Mouse (Mus musculus) spleen, postnatal 4 days (tissue): Measurements from ENCODE around the gene Csnk1g1.

Experiments
- DNase-seq, 2 experiments: peaks; one replicate each; pipeline ENCODE4 v3.0.0; 2022; ENCODE audit warnings: low spot score in 2 of 2

Csnk1g1 gene

GRCm38 (mm10) chr9:65995603-65996376, 87.1 kb downstream of the Csnk1g1 start:
- no peak for DNase-seq

- DNase-seq: no peak
These were observed 90.2 kb downstream of the Csnk1g1 start for GRCm38 (mm10) chr9:65998965-65999364.

GRCm38 (mm10) chr9:66004380-66004779, 95.7 kb downstream of the Csnk1g1 start:
- DNase-seq: peak in 1 of 2 experiments; percentile 15

- no peak for DNase-seq
These were observed 99.0 kb downstream of the Csnk1g1 start for GRCm38 (mm10) chr9:66007603-66008202.

GRCm38 (mm10) chr9:66020601-66021000, 111.9 kb downstream of the Csnk1g1 start:
- DNase-seq: no peak

- DNase-seq: no peak
These were observed 129.4 kb downstream of the Csnk1g1 start for GRCm38 (mm10) chr9:66038082-66038481.

- DNase-seq: no peak
These were observed 129.9 kb downstream of the Csnk1g1 start for GRCm38 (mm10) chr9:66038581-66038980.

- DNase-seq: no peak
These were observed 130.6 kb downstream of the Csnk1g1 start for GRCm38 (mm10) chr9:66039290-66039689.

- no peak for DNase-seq
These were observed 132.1 kb downstream of the Csnk1g1 start for GRCm38 (mm10) chr9:66040801-66041200.

- no peak for DNase-seq
These were observed 133.6 kb downstream of the Csnk1g1 start for GRCm38 (mm10) chr9:66042331-66042730.

- DNase-seq: no peak
These were observed 134.5 kb downstream of the Csnk1g1 start for GRCm38 (mm10) chr9:66043241-66043640.

- DNase-seq: no peak
These were observed 141.3 kb downstream of the Csnk1g1 start for GRCm38 (mm10) chr9:66049931-66050601.

- no peak for DNase-seq
These were observed 142.8 kb downstream of the Csnk1g1 start for GRCm38 (mm10) chr9:66051493-66051892.

GRCm38 (mm10) chr9:66052731-66053130, 144.0 kb downstream of the Csnk1g1 start:
- DNase-seq: no peak

- DNase-seq: no peak
These were observed 144.9 kb downstream of the Csnk1g1 start for GRCm38 (mm10) chr9:66053620-66054019.

- DNase-seq: peak; percentile 97 to 98
These were observed 151.0 kb downstream of the Csnk1g1 start, which contains the start of gene Ppib for GRCm38 (mm10) chr9:66059583-66060307. Ppib (plus strand) TSS chr9:66060222.

GRCm38 (mm10) chr9:66060308-66060647, 151.6 kb downstream of the Csnk1g1 start:
- no peak for DNase-seq

- DNase-seq: no peak
These were observed 152.3 kb downstream of the Csnk1g1 start for GRCm38 (mm10) chr9:66060986-66061385.

- no peak for DNase-seq
These were observed 152.9 kb downstream of the Csnk1g1 start for GRCm38 (mm10) chr9:66061656-66062055.

GRCm38 (mm10) chr9:66063446-66063845, 154.7 kb downstream of the Csnk1g1 start:
- no peak for DNase-seq

GRCm38 (mm10) chr9:66064316-66064715, 155.6 kb downstream of the Csnk1g1 start:
- DNase-seq: no peak

- DNase-seq: no peak
These were observed 158.1 kb downstream of the Csnk1g1 start for GRCm38 (mm10) chr9:66066791-66067190.
